Mouse (Mus musculus): ENCODE measurements at regions not wholly inside any gene's neighbourhood (a gene's known extent, or its start where the extent isn't known, plus 50 kb on each side); places are given as distances from the start of the nearest gene placed in this dataset.

DNA sequence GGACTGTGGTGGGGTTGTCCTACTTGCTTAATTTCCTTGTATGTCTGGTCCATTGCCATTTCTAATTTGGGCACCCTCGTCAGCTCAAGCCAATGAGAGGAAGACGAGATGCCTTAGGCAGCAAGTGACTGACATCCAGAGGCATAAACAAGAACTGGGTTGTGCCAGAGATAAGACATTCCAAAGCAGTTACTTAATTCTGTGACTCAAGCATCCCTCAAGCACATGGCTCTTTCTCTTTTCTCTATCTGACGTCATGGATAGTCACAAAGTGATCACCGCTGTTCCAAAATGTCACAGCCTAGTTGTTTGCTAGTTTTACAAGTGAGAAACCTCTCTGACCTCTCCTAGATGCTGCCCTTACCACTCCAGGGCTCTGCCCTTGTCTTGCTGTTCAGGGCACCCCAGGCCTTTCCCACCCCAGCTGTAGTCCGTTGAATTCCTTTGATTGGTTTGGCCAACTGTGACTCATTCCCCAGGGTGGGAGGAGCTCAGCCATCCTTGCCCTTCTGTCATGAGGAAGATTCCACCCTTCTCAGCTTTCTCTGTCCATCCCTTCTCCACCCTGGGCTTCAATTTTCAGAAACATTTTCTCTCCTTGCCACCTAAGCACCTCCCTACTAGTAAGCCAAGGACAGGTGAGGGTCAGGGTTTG is 78.9 kb downstream of the Chst1 start:
- TF ChIP-seq CHD2 (IDR thresholded peaks at IDR 0.05; ENCODE audit: low read depth, low read length) (no peak), ZNF384 (IDR thresholded peaks at IDR 0.05; ENCODE audit: low read depth, low read length) (no peak), HCFC1 (IDR thresholded peaks at IDR 0.05; ENCODE audit: borderline replicate concordance, insufficient read depth, low read length) (no peak), ZC3H11A (IDR thresholded peaks at IDR 0.05; ENCODE audit: borderline replicate concordance, low read depth, low read length) (no peak), MAFK (IDR thresholded peaks at IDR 0.05; ENCODE audit: insufficient read depth, low read depth, low read length) (no peak)

Data from ES-E14 (cell line).